Mouse (Mus musculus) kidney, adult 2 months (tissue): Measurements from ENCODE around the gene Pik3r5. TPM values are rescaled to one million over a fixed set of nuclear protein-coding genes. Genes with fewer than 3 reads are reported as not detected.

Experiments used
- DNase-seq: peaks from one replicate; pipeline ENCODE4 v3.0.0; 2021
- H3K27ac ChIP-seq: fragments of 200-500 bp; 2 replicates; pipeline ENCODE4 v1.5.1; 2012; ENCODE audit warnings: low read depth, low read length, control low read depth, inconsistent platforms; ENCODE audit not compliant: insufficient read depth
- H3K27me3 ChIP-seq: fragments of 200-500 bp; replicated peaks from 2 replicates; pipeline ENCODE4 v1.6.1; 2012; ENCODE audit warnings: mild to moderate bottlenecking, moderate library complexity, low read length, inconsistent platforms; ENCODE audit not compliant: control insufficient read depth, insufficient read depth
- H3K36me3 ChIP-seq: fragments of 200-500 bp; 2 replicates; pipeline ENCODE4 v1.6.1; 2012; ENCODE audit warnings: mild to moderate bottlenecking, moderate library complexity, low read length, inconsistent platforms; ENCODE audit not compliant: control insufficient read depth, insufficient read depth
- H3K4me1 ChIP-seq: fragments of 200-500 bp; 2 replicates; pipeline ENCODE4 v1.6.1; 2011; ENCODE audit warnings: low read length; ENCODE audit not compliant: control insufficient read depth, insufficient read depth
- H3K4me3 ChIP-seq: fragments of 200-500 bp; 2 replicates; pipeline ENCODE4 v1.5.1; 2011; ENCODE audit warnings: mild to moderate bottlenecking, low read depth, low read length, control low read depth; ENCODE audit not compliant: insufficient read depth
- CTCF ChIP-seq: fragments of 200-500 bp; conservative IDR thresholded peaks from 2 replicates; pipeline ENCODE4 v1.5.1; 2011; ENCODE audit warnings: low read depth, mild to moderate bottlenecking, control low read depth, low read length, moderate library complexity, mixed read lengths; ENCODE audit not compliant: insufficient read depth, insufficient read length
- POLR2A ChIP-seq: fragments of 200-500 bp; IDR thresholded peaks from one replicate; pipeline ENCODE4 v1.6.1; 2011; ENCODE audit warnings: low read depth, low read length, control low read depth
- WGBS: fragments of 180-500 bp; shearing (Covaris S2); methylation state at CpG from one replicate; pipeline ENCODE4 v1.1.7; 2018; 5-methylcytosine and 5-hydroxymethylcytosine counted together
- polyA plus RNA-seq: library from polyadenylated mRNA; depleted of rRNA; stranded (reverse); fragments of >200 nt; gene quantifications from 2 replicates; pipeline ENCODE4 v1.2.3, GENCODE M21; 2012

Pik3r5 gene
- polyA plus RNA-seq, 1 experiment: 2.2 TPM

DNA sequence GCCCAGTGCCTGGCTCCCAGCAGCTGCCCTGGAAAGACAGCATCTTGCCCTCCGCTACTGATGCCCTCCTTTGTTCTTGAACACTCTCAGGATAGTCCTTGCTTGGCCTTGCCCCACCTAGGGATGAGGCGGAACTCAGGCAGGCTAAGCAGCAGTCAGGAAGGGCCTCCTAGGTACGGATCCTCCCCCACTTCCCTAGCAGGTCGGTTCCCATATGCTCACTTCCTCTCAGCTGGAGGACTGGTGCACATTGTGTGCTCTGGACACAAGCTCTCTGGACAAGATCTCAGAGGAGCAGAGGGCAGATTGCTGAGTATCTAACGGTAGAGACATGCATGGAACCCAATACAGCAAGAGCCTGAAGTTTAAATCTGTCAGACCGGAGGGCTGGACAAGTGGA, 65.2 kb downstream of the Pik3r5 start:
- Histone ChIP-seq H3K4me3 (no peak overlapping the region), H3K27me3 (no peaks in the 10 kb centered on the region), H3K36me3 (no peaks in the 10 kb centered on the region), H3K27ac (no peak overlapping the region), H3K4me1 (no peaks in the 10 kb centered on the region)
- DNase-seq: no peak
- TF ChIP-seq CTCF (no peak), POLR2A (no peak)
- WGBS: 56% methylated on average over 6 of the region's 6 CpGs

DNA sequence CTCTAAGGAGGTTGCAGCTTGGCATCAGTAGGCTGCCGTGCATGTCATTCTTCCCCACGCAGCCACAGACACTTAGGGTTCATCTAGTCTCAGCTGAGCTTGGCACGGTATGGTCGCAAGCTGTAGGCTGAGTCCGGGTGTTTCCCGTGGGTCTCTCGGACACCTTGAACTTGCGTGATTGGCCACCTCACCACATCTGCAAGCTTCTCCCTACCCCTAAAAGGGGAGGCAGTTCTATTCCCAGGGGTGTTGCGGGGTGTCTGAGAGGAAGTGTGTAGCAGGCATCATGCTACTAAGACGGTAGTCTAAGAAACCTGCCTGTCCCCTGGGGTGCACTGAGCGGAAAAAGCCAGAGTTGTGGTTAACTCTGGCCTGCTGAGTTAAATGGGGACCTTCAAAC, 66.6 kb downstream of the Pik3r5 start:
- TF ChIP-seq POLR2A (no peak), CTCF (no peak)
- no peaks in the 10 kb centered on the region for H3K36me3 ChIP-seq
- DNase-seq: no peak
- H3K27me3 ChIP-seq: no peaks in the 10 kb centered on the region
- 91% methylated on average over 11 of the region's 11 CpGs for WGBS
- H3K4me3 ChIP-seq: no peak overlapping the region
- no peak overlapping the region for H3K27ac ChIP-seq
- no peaks in the 10 kb centered on the region for H3K4me1 ChIP-seq

DNA sequence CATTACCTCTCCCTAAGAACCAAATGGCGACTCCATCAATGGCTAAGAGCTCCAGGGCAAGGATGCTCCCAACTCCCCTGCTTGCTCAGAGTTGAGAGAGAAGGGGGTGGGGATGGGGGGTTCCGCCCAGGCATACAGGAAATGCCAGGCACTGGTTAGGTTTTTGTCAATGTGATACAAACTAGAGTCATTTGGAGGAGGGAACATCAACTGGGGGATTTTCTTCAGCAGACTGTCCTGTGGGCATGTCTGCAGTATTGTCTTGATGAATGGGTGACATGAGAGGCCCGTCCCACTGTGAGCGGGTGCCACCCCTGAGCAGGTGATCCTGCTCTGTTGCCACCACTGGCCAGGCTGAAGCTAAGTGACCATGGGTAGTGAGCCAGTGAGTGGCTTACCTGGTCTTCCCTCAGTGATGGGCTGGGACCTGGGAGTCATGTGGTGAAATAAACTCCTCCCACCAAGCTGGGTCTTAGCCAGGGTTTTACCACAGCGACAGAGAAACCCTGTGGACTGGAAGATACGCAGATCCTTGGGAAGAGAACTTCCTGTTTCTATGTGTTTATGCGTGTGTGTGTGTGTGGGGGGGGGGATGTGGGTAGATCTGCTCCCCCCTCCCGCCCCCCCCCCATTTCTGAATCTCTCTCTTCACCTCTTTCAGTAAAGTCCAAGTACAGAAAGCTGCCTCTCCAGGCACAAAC, 67.2 kb downstream of the Pik3r5 start:
- no peak overlapping the region for H3K27ac ChIP-seq
- WGBS: 71% methylated on average over 8 of the region's 8 CpGs
- TF ChIP-seq POLR2A (no peak), CTCF (no peak)
- no peaks in the 10 kb centered on the region for H3K27me3 ChIP-seq
- no peaks in the 10 kb centered on the region for H3K4me1 ChIP-seq
- no peak for DNase-seq
- no peak overlapping the region for H3K4me3 ChIP-seq
- no peaks in the 10 kb centered on the region for H3K36me3 ChIP-seq

DNA sequence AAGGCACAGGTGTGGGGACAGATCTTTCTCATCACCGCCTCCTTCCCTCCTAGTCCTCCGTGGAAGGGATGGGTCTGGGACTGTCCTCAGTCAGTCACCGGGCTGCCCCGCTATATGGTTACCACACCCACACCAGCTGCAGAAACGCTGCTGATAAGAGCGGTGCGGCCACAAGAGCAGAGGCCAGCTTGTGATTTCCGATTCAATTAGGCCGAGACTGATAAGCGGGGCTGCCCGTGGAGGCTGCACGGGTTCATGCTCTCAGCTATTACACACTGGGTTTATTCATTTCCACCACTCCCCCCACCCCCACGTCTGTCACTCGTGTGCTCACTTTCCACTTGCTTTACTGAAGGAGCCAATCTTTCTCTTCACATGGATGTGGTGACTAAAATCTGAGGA, 69.0 kb downstream of the Pik3r5 start:
- 30% methylated on average over 14 of the region's 14 CpGs for WGBS

DNA sequence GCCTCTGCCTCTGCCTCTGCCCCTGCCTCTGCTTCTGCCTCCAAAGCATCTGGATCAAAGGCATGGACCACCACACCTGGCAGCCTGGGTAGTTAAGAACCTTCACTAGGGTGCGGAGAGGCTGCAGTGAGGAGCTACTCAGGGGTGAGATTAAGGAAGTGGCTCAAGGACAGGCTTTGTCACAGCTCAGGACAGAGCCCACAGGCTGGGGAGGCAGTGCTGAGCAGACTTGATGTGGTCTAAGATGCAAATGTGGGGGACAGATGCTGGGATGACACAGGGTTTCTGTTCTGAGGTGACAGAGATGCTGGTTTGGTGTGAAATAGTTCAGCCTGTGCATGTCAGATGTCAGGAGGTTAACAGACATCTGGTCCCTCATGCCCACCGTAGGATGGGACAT, 70.5 kb downstream of the Pik3r5 start:
- no peaks in the 10 kb centered on the region for H3K36me3 ChIP-seq
- DNase-seq: no peak
- no peak overlapping the region for H3K4me3 ChIP-seq
- no peaks in the 10 kb centered on the region for H3K27me3 ChIP-seq
- H3K4me1 ChIP-seq: no peaks in the 10 kb centered on the region
- 62% methylated on average over 2 of the region's 2 CpGs for WGBS
- TF ChIP-seq CTCF: no peak
- no peak for TF ChIP-seq POLR2A
- H3K27ac ChIP-seq: no peak overlapping the region

More for the DNA sequence above, 69.0 kb downstream of the Pik3r5 start:
- TF ChIP-seq CTCF (no peak), POLR2A (no peak)
- no peaks in the 10 kb centered on the region for H3K4me1 ChIP-seq
- no peak overlapping the region for H3K4me3 ChIP-seq
- DNase-seq: no peak
- H3K36me3 ChIP-seq: no peaks in the 10 kb centered on the region
- H3K27me3 ChIP-seq: no peaks in the 10 kb centered on the region
- no peak overlapping the region for H3K27ac ChIP-seq

DNA sequence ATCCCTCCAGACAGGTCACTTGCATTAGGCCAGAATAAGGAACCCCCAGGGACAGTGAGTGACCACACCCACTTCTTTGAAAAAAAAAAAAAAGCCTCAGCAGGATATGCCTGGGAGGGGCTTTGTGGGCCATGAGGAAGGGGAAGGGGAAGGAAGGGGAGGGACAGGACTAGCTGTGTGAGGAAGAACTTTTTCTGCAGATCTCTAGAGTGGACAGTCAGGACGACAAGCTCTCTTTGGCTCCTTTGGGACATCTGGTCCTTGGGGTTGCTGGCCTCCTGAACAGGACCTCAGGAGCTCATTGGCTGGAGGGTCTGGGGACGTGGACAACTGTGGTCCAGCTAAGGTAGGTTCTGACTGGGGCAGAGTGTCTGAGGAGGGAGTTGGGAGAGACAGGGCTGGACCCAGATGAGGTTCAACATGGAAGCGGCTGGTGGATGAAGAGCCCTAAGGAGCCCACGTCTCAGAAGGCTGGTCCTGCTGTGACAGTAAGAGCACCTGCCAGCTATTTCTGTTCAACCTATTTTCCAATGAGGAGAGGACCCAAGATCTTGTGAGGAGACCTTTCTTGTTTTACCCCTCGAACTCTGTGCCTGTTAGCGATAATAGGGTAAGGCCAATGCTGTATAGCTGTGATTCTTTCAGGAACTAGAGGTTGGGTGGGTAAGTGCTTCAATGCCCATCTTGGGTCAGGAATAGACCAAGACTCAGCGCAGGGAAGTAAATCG, 71.1 kb downstream of the Pik3r5 start, which contains the start of gene Pik3r6:
TSS of gene Pik3r6 (plus strand) at position 118 of the 728 bp plus-strand sequence.
- no peaks in the 10 kb centered on the region for H3K27me3 ChIP-seq
- no peaks in the 10 kb centered on the region for H3K36me3 ChIP-seq
- DNase-seq: peak; percentile 66
- WGBS: 77% methylated on average over 8 of the region's 8 CpGs
- H3K27ac ChIP-seq: no peak within 1 kb of the TSS
- no peaks in the 10 kb centered on the region for H3K4me1 ChIP-seq
- peak within 1 kb of the TSS; percentile 55 for H3K4me3 ChIP-seq
- TF ChIP-seq POLR2A: no peak

DNA sequence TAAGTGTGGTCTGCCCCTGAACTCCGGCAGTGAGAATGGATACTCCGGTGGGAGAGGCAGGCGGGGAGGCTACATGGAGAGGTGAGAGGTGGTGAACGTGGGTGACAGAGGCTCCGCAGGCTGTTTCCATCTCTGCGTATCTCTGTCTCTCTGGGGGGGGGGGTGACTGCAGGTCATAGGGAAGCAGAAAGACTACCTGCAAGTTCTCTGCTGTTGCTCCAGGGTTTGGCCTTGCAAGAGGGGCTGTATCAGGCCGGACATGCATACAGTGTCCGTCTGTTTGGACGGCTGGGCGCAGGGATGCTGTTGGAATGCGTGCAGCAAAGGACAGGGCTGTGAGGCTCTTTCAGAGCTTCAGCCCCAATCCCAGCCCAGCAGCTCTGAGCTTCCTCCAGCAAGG, 73.0 kb downstream of the Pik3r5 start:
- Histone ChIP-seq H3K36me3 (no peaks in the 10 kb centered on the region), H3K4me1 (no peaks in the 10 kb centered on the region), H3K27me3 (no peaks in the 10 kb centered on the region), H3K4me3 (peak overlapping the region; percentile 16; the same call in 1 of the 2 replicates), H3K27ac (no peak overlapping the region)
- TF ChIP-seq CTCF (no peak), POLR2A (no peak)
- DNase-seq: no peak
- 83% methylated on average over 11 of the region's 11 CpGs for WGBS
